Comparison of ENCODE assay signal across 8 mouse cellular contexts in the genomic region with DNA sequence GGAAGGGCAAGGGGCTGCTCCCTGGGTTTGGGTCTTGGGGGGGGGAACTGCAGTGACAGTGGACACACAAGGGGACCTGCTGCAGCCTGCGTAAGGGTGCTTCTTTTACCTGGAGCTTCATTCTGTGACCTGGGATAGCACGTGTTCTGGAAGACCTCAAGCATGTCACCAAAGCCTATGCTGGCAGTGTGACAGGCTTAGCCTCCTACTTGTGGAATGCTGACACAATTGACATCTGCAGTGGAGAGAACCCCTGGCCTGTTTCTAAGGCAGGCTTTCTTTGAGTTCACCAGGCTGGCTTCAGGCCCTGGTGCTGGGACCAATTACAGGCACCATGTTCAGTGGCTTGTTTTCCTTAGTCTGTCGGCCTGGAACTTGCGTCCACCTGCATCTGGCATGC. TPM values are rescaled to one million over a fixed set of nuclear protein-coding genes. Genes with fewer than 3 reads are reported as not detected.
DNase-seq lines count a peak whose midpoint lies in the region; ATAC-seq and TF ChIP-seq lines count a peak whose summit lies in the region.

No protein-coding gene starts in this region.

- peaks cover 30% of the 10 kb centered on the region for H3K27me3 ChIP-seq in forebrain, embryonic 10.5 days (ENCODE audit: poor library complexity, severe bottlenecking)
- no peaks in the 10 kb centered on the region for H3K27me3 ChIP-seq in forebrain, embryonic 16.5 days (replicated peaks; ENCODE audit: control insufficient read depth, insufficient read depth, low read length)
- H3K27me3 ChIP-seq in testis, adult 2 months (ENCODE audit: control insufficient read depth, insufficient read depth, low read length) = no peaks in the 10 kb centered on the region
- H3K27me3 ChIP-seq in liver, embryonic 13.5 days = peaks cover 30% of the 10 kb centered on the region

- no peaks in the 10 kb centered on the region for H3K9me3 ChIP-seq in forebrain, embryonic 10.5 days
- no peaks in the 10 kb centered on the region for H3K9me3 ChIP-seq in forebrain, embryonic 16.5 days (ENCODE audit: control insufficient read depth, low read length)
- H3K9me3 ChIP-seq in liver, embryonic 13.5 days (replicated peaks) = no peaks in the 10 kb centered on the region

- WGBS in forebrain, embryonic 10.5 days = 73% methylated on average over 4 of the region's 4 CpGs
- 82% methylated on average over 4 of the region's 4 CpGs for WGBS in forebrain, embryonic 16.5 days
- WGBS in liver, embryonic 13.5 days (ENCODE audit: insufficient replicate concordance) = 85% methylated on average over 4 of the region's 4 CpGs

- H3K9ac ChIP-seq in forebrain, embryonic 16.5 days (replicated peaks; ENCODE audit: low read depth, low read length) = no peak overlapping the region
- H3K9ac ChIP-seq in liver, embryonic 13.5 days = peak overlapping the region; percentile 100

- peaks cover 69% of the 10 kb centered on the region for H3K4me1 ChIP-seq in forebrain, embryonic 10.5 days
- peaks cover 51% of the 10 kb centered on the region for H3K4me1 ChIP-seq in forebrain, embryonic 16.5 days (replicated peaks; ENCODE audit: control insufficient read depth, insufficient read depth, low read length)
- H3K4me1 ChIP-seq in testis, adult 2 months (ENCODE audit: control insufficient read depth, insufficient read depth, low read length) = peaks cover 19% of the 10 kb centered on the region
- H3K4me1 ChIP-seq in liver, embryonic 13.5 days (replicated peaks) = peaks cover 56% of the 10 kb centered on the region

- no peak for DNase-seq in forebrain, embryonic 10.5 days (ENCODE audit: extremely low spot score, low spot score)
- DNase-seq in testis, postnatal 14 days (ENCODE audit: low spot score) = no peak
- DNase-seq in liver, embryonic 13.5 days = no peak
- no peak for DNase-seq in kidney, adult 18-20 months
- no peak for DNase-seq in right cerebral cortex, adult 2 months (ENCODE audit: low spot score in 2 of 2)
- no peak for DNase-seq in frontal cortex, adult 2 months (ENCODE audit: extremely low spot score in 1 of 2, low spot score in 1 of 2)

- TF ChIP-seq POLR2A in testis, adult 2 months (IDR thresholded peaks at IDR 0.05; ENCODE audit: control insufficient read depth, low read depth, low read length) = 0 out of 2 replicates have a peak, but pooled peaks have one; percentile 29

- peak overlapping the region; percentile 98 for H3K4me3 ChIP-seq in forebrain, embryonic 10.5 days
- H3K4me3 ChIP-seq in forebrain, embryonic 16.5 days (replicated peaks; ENCODE audit: low read length) = no peak overlapping the region
- no peak overlapping the region for H3K4me3 ChIP-seq in testis, adult 2 months (ENCODE audit: control insufficient read depth, low read depth, low read length)
- peak overlapping the region; percentile 95 for H3K4me3 ChIP-seq in liver, embryonic 13.5 days (replicated peaks)

- H3K27ac ChIP-seq in forebrain, embryonic 10.5 days = 0 out of 2 replicates have a peak overlapping the region, but pooled peaks have one; percentile 30
- H3K27ac ChIP-seq in forebrain, embryonic 16.5 days (ENCODE audit: low read length) = no peak overlapping the region; the same call in 1 of the 2 replicates
- H3K27ac ChIP-seq in testis, adult 2 months (ENCODE audit: control insufficient read depth, insufficient read depth, low read depth, low read length) = no peak overlapping the region
- peak overlapping the region; percentile 94 for H3K27ac ChIP-seq in liver, embryonic 13.5 days

- no peak overlapping the region for H3K4me2 ChIP-seq in forebrain, embryonic 16.5 days (ENCODE audit: low read length)
- H3K4me2 ChIP-seq in liver, embryonic 13.5 days = peak overlapping the region; percentile 93

- H3K36me3 ChIP-seq in forebrain, embryonic 10.5 days (replicated peaks) = peaks cover 27% of the 10 kb centered on the region
- H3K36me3 ChIP-seq in forebrain, embryonic 16.5 days (ENCODE audit: control insufficient read depth, insufficient read depth) = peaks cover 11% of the 10 kb centered on the region
- H3K36me3 ChIP-seq in testis, adult 2 months (ENCODE audit: control insufficient read depth, insufficient read depth, low read length) = peaks cover 1% of the 10 kb centered on the region; the same call in 1 of the 2 replicates
- H3K36me3 ChIP-seq in liver, embryonic 13.5 days = peaks cover 24% of the 10 kb centered on the region

- no peak for TF ChIP-seq CTCF in testis, adult 2 months (IDR thresholded peaks at IDR 0.05; ENCODE audit: control insufficient read depth, insufficient read depth, insufficient replicate concordance, low read depth, low read length)

- ATAC-seq in forebrain, embryonic 16.5 days = no peak
- ATAC-seq in liver, embryonic 13.5 days (ENCODE audit: low read depth) = no peak

RNA-seq across cellular contexts. Expression of a gene that starts 1.5 kb away (rescaled TPM):
- 19.4 and 27.0 TPM in 2 replicates for polyA plus RNA-seq in forebrain, embryonic 10.5 days (2016; fragmentation: Nextera tagmentation; extraction: Ambion mirVana)
- 222 and 234 TPM in 2 replicates for polyA plus RNA-seq in forebrain, embryonic 16.5 days (2015; fragmentation: Nextera tagmentation; extraction: Ambion mirVana)
- polyA plus RNA-seq in testis, adult 2 months (2012; rRNA removed) = 1.4 and 1.8 TPM in 2 replicates
- polyA plus RNA-seq in liver, embryonic 13.5 days (2015; fragmentation: Nextera tagmentation; extraction: Ambion mirVana) = 0.13 and 0.24 TPM in 2 replicates
- polyA plus RNA-seq in frontal cortex, adult 2 months (2012; rRNA removed) = 46.2 and 52.2 TPM in 2 replicates

RNA-seq across cellular contexts. Expression of a gene that starts 2.1 kb away (rescaled TPM):
- polyA plus RNA-seq in forebrain, embryonic 10.5 days (2016; fragmentation: Nextera tagmentation; extraction: Ambion mirVana) = 1,138 and 1,144 TPM in 2 replicates
- polyA plus RNA-seq in forebrain, embryonic 16.5 days (2015; fragmentation: Nextera tagmentation; extraction: Ambion mirVana) = 531 and 538 TPM in 2 replicates
- 672 and 893 TPM in 2 replicates for polyA plus RNA-seq in testis, adult 2 months (2012; rRNA removed)
- 792 and 836 TPM in 2 replicates for polyA plus RNA-seq in liver, embryonic 13.5 days (2015; fragmentation: Nextera tagmentation; extraction: Ambion mirVana)
- polyA plus RNA-seq in frontal cortex, adult 2 months (2012; rRNA removed) = 2,217 and 2,507 TPM in 2 replicates

RNA-seq across cellular contexts. Expression of a gene that starts 26.0 kb away (rescaled TPM):
- 56.4 and 60.2 TPM in 2 replicates for polyA plus RNA-seq in forebrain, embryonic 10.5 days (2016; fragmentation: Nextera tagmentation; extraction: Ambion mirVana)
- 32.5 and 34.2 TPM in 2 replicates for polyA plus RNA-seq in forebrain, embryonic 16.5 days (2015; fragmentation: Nextera tagmentation; extraction: Ambion mirVana)
- polyA plus RNA-seq in testis, adult 2 months (2012; rRNA removed) = 11.3 and 13.1 TPM in 2 replicates
- 42.3 and 43.7 TPM in 2 replicates for polyA plus RNA-seq in liver, embryonic 13.5 days (2015; fragmentation: Nextera tagmentation; extraction: Ambion mirVana)
- 41.6 and 44.3 TPM in 2 replicates for polyA plus RNA-seq in frontal cortex, adult 2 months (2012; rRNA removed)

RNA-seq across cellular contexts. Expression of a gene that starts 33.0 kb away (rescaled TPM):
- 48.2 and 52.3 TPM in 2 replicates for polyA plus RNA-seq in forebrain, embryonic 10.5 days (2016; fragmentation: Nextera tagmentation; extraction: Ambion mirVana)
- 61.3 and 61.8 TPM in 2 replicates for polyA plus RNA-seq in forebrain, embryonic 16.5 days (2015; fragmentation: Nextera tagmentation; extraction: Ambion mirVana)
- 97.5 and 114 TPM in 2 replicates for polyA plus RNA-seq in testis, adult 2 months (2012; rRNA removed)
- 33.5 and 34.7 TPM in 2 replicates for polyA plus RNA-seq in liver, embryonic 13.5 days (2015; fragmentation: Nextera tagmentation; extraction: Ambion mirVana)
- 76.6 and 86.3 TPM in 2 replicates for polyA plus RNA-seq in frontal cortex, adult 2 months (2012; rRNA removed)

RNA-seq across cellular contexts. Expression of a gene that starts 33.5 kb away (rescaled TPM):
- polyA plus RNA-seq in forebrain, embryonic 10.5 days (2016; fragmentation: Nextera tagmentation; extraction: Ambion mirVana) = 18.3 and 19.1 TPM in 2 replicates
- 22.7 and 24.6 TPM in 2 replicates for polyA plus RNA-seq in forebrain, embryonic 16.5 days (2015; fragmentation: Nextera tagmentation; extraction: Ambion mirVana)
- 38.5 and 39.6 TPM in 2 replicates for polyA plus RNA-seq in testis, adult 2 months (2012; rRNA removed)
- polyA plus RNA-seq in liver, embryonic 13.5 days (2015; fragmentation: Nextera tagmentation; extraction: Ambion mirVana) = 53.5 and 57.2 TPM in 2 replicates
- 29.1 and 31.9 TPM in 2 replicates for polyA plus RNA-seq in frontal cortex, adult 2 months (2012; rRNA removed)

Comparison
In these comparisons a context has a peak if more than half of its experiments do, and no peak if none do; other contexts are left out.
1. H3K27ac ChIP-seq: peak in forebrain, embryonic 10.5 days (single experiment) and liver, embryonic 13.5 days (single experiment); none in forebrain, embryonic 16.5 days (single experiment) and testis, adult 2 months (single experiment).
2. H3K4me3 ChIP-seq: peak in forebrain, embryonic 10.5 days (single experiment) and liver, embryonic 13.5 days (single experiment); none in forebrain, embryonic 16.5 days (single experiment) and testis, adult 2 months (single experiment).